Mouse (Mus musculus): ENCODE measurements around the gene Ncoa5. TPM values are rescaled to one million over a fixed set of nuclear protein-coding genes. Genes with fewer than 3 reads are reported as not detected.

Ncoa5 gene
- total RNA-seq (2014; rRNA removed), result 74.5 and 79.2 TPM in 2 replicates
- 54.3 and 65.5 TPM in 2 replicates for polyA plus RNA-seq (2015; fragmentation: Nextera tagmentation; extraction: Ambion mirVana)

DNA sequence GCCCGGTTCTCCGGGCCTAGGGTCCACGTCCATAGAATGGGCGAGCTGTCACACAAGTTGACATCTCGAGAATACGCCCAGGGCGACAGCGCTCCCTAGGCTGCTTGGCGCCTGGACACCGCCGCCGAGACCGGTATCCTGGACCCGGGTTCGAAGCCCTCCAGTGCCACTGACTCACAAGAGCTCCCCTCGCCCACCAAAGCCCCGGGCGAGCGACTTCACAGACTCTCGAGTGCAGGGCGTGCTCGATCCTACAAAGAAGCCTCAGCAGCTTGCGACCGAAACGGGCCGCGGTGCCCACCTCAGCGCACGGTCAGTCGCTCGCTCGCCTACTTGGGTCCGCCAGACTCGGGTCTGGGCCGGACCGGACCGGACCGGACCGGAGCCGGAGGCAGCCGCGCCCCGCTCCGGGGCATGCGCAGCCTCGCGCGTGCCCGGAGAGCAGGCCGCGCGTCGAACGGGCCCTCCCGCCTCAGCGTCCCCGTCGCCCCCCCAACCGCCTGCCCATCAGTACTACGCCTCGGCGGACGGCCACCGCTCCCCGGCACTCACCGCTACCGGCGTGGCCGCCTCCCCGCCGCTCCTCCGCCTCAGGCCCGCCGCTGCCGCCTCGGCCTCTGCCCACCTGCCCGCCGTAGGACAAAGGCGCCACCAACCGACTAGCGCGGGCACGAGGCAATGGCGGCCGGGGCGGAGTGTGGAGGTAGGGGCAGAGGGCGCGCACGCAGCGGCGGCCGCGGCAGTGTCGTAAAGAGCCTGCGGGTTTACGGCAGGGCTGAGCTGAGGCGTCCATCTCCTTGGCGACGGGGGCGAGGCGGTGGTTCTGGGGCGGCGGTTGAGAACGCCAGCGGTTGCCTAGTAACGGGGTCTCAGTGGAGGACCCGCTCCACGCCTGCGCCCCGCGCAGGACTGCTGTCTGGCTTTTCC lies at the start of gene Ncoa5:
Gene Ncoa5 (minus strand): TSS at position 737 of the 927 bp plus-strand sequence.
- Histone ChIP-seq H3K27me3 (ENCODE audit: insufficient read depth, low read length) (no peaks in the 10 kb centered on the region), H3K4me2 (ENCODE audit: low read depth, low read length, poor library complexity, severe bottlenecking) (peak within 1 kb of the TSS; percentile 66), H3K9ac (replicated peaks; ENCODE audit: low read length, poor library complexity, severe bottlenecking) (peak within 1 kb of the TSS; percentile 85), H3K36me3 (ENCODE audit: insufficient read depth, low read length) (no peaks in the 10 kb centered on the region), H3K4me3 (ENCODE audit: low read depth, low read length) (peak within 1 kb of the TSS; percentile 91), H3K27ac (ENCODE audit: low read depth, low read length) (peak within 1 kb of the TSS; percentile 91), H3K9me3 (ENCODE audit: low read length) (no peaks in the 10 kb centered on the region), H3K4me1 (ENCODE audit: insufficient read depth, low read length) (no peaks in the 10 kb centered on the region)
- TF ChIP-seq CTCF (IDR thresholded peaks at IDR 0.05), result peak; percentile 36
- WGBS, result under 1% methylated on average over 78 of the region's 111 CpGs
- ATAC-seq (ENCODE audit: low FRiP score), result peak; percentile 97
- peak; percentile 99 for DNase-seq (ENCODE audit: low spot score)

DNA sequence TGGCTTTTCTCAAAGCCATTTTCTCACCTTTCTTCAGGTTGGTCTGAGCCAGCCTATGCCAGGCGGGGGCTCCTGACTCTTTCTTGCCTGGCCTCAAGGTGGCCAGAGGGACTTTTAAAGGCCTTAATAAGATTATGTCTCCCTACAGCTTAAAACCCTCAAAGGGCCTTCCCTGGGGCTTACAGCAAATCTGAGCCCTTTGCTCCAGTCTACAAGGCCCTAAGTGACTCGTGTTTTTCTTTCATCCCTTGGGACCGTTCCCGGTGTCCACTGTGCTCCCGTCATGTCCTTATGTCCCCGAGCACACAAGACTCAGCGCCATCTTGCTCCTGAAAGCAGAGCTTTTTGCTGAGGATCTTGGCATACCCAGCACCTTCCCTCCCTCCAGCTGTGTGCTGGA lies 46.6 kb upstream of the Ncoa5 start:
- H3K4me1 ChIP-seq (ENCODE audit: insufficient read depth, low read length), result no peaks in the 10 kb centered on the region; the same call in 1 of the 2 replicates
- WGBS, result 14% methylated on average over 7 of the region's 7 CpGs
- H3K9me3 ChIP-seq (ENCODE audit: low read length), result no peaks in the 10 kb centered on the region
- TF ChIP-seq CTCF (IDR thresholded peaks at IDR 0.05), result no peak
- ATAC-seq (ENCODE audit: low FRiP score), result no peak
- no peaks in the 10 kb centered on the region for H3K27me3 ChIP-seq (ENCODE audit: insufficient read depth, low read length)
- no peak overlapping the region for H3K27ac ChIP-seq (ENCODE audit: low read depth, low read length)
- H3K36me3 ChIP-seq (ENCODE audit: insufficient read depth, low read length), result no peaks in the 10 kb centered on the region
- DNase-seq (ENCODE audit: low spot score), result no peak
- H3K4me3 ChIP-seq (ENCODE audit: low read depth, low read length), result no peak overlapping the region
- H3K4me2 ChIP-seq (ENCODE audit: low read depth, low read length, poor library complexity, severe bottlenecking), result no peak overlapping the region
- H3K9ac ChIP-seq (replicated peaks; ENCODE audit: low read length, poor library complexity, severe bottlenecking), result no peak overlapping the region

DNA sequence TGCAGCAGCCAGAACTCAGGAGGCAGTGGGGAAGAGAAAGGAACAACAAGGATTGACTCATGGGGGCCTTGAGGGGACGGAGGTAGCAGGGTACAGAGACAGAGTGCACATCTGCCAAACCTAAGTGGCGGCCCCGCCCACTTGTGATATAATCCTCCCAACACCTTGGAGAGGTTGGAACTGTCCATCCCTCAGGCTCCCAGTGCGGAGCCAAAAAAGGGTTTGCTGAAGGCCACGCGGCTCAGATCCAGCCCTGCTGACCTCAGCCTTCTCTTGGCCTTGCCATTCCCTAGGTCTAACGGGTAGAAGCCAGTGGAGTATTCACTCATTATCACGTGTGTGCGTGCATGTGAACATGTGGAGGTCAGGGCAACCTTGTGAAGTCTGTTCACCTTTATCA lies 46.0 kb upstream of the Ncoa5 start:
- Histone ChIP-seq H3K36me3 (ENCODE audit: insufficient read depth, low read length) (no peaks in the 10 kb centered on the region), H3K4me2 (ENCODE audit: low read depth, low read length, poor library complexity, severe bottlenecking) (no peak overlapping the region), H3K27ac (ENCODE audit: low read depth, low read length) (no peak overlapping the region), H3K9ac (replicated peaks; ENCODE audit: low read length, poor library complexity, severe bottlenecking) (no peak overlapping the region), H3K9me3 (ENCODE audit: low read length) (no peaks in the 10 kb centered on the region), H3K27me3 (ENCODE audit: insufficient read depth, low read length) (no peaks in the 10 kb centered on the region), H3K4me1 (ENCODE audit: insufficient read depth, low read length) (no peaks in the 10 kb centered on the region; the same call in 1 of the 2 replicates), H3K4me3 (ENCODE audit: low read depth, low read length) (no peak overlapping the region)
- no peak for ATAC-seq (ENCODE audit: low FRiP score)
- TF ChIP-seq CTCF (IDR thresholded peaks at IDR 0.05), result no peak
- no peak for DNase-seq (ENCODE audit: low spot score)
- WGBS, result 40% methylated on average over 9 of the region's 9 CpGs

DNA sequence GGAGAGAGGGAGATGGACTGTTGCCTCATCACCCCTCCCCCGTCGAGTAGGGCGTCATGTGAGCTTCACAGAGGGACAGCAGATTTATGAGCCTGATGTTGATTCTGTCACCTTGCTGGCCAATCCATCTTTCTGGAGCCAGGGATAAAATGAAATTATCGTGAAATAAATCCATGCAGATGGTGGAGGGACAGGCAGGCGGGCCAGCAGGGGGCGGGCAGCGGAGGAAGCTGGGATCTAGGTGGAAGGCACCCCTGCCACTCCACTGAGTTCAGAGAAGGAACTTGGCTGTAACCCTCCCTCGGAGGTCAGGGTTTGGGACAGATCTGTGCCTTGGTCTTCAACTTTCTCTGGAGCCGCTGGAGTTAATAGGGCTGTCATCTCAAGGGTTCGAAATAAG lies 43.9 kb upstream of the Ncoa5 start:
- no peak overlapping the region for H3K4me3 ChIP-seq (ENCODE audit: low read depth, low read length)
- peak; percentile 75 for TF ChIP-seq CTCF (IDR thresholded peaks at IDR 0.05)
- no peak overlapping the region for H3K9ac ChIP-seq (replicated peaks; ENCODE audit: low read length, poor library complexity, severe bottlenecking)
- DNase-seq (ENCODE audit: low spot score), result no peak
- H3K9me3 ChIP-seq (ENCODE audit: low read length), result no peaks in the 10 kb centered on the region
- no peaks in the 10 kb centered on the region for H3K36me3 ChIP-seq (ENCODE audit: insufficient read depth, low read length)
- no peak overlapping the region for H3K4me2 ChIP-seq (ENCODE audit: low read depth, low read length, poor library complexity, severe bottlenecking)
- WGBS, result 24% methylated on average over 10 of the region's 10 CpGs
- no peak overlapping the region for H3K27ac ChIP-seq (ENCODE audit: low read depth, low read length)
- no peak for ATAC-seq (ENCODE audit: low FRiP score)
- H3K4me1 ChIP-seq (ENCODE audit: insufficient read depth, low read length), result no peaks in the 10 kb centered on the region; the same call in 1 of the 2 replicates
- 0 out of 2 replicates have a peak, but pooled peaks cover 7% of the 10 kb centered on the region for H3K27me3 ChIP-seq (ENCODE audit: insufficient read depth, low read length)

DNA sequence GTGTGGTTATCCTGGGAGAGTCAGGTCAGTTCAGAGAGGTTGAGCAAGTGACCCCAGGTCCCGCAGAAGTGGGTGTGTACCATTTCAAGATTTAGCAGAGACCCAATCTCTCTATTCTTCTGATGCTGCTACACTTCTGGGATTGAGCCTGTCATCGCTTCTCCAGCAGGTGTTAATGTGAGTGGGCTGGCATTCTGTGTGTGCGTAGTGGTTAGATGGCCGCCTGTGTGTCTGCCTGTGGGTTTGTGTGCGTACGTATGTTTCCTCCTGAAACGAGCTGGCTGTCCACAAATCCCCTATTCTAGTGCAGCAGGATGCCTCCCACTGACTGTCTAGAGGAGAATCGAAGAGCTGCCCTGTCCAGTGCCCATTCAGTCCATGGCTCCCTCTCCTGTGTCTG lies 43.4 kb upstream of the Ncoa5 start:
- no peak overlapping the region for H3K9ac ChIP-seq (replicated peaks; ENCODE audit: low read length, poor library complexity, severe bottlenecking)
- H3K36me3 ChIP-seq (ENCODE audit: insufficient read depth, low read length), result no peaks in the 10 kb centered on the region
- H3K9me3 ChIP-seq (ENCODE audit: low read length), result no peaks in the 10 kb centered on the region
- peaks cover 7% of the 10 kb centered on the region; the same call in 1 of the 2 replicates for H3K27me3 ChIP-seq (ENCODE audit: insufficient read depth, low read length)
- H3K4me1 ChIP-seq (ENCODE audit: insufficient read depth, low read length), result no peaks in the 10 kb centered on the region; the same call in 1 of the 2 replicates
- no peak for TF ChIP-seq CTCF (IDR thresholded peaks at IDR 0.05)
- 67% methylated on average over 8 of the region's 8 CpGs for WGBS
- no peak overlapping the region for H3K4me2 ChIP-seq (ENCODE audit: low read depth, low read length, poor library complexity, severe bottlenecking)
- ATAC-seq (ENCODE audit: low FRiP score) (no peak), DNase-seq (ENCODE audit: low spot score) (no peak)
- no peak overlapping the region for H3K4me3 ChIP-seq (ENCODE audit: low read depth, low read length)
- H3K27ac ChIP-seq (ENCODE audit: low read depth, low read length), result no peak overlapping the region

DNA sequence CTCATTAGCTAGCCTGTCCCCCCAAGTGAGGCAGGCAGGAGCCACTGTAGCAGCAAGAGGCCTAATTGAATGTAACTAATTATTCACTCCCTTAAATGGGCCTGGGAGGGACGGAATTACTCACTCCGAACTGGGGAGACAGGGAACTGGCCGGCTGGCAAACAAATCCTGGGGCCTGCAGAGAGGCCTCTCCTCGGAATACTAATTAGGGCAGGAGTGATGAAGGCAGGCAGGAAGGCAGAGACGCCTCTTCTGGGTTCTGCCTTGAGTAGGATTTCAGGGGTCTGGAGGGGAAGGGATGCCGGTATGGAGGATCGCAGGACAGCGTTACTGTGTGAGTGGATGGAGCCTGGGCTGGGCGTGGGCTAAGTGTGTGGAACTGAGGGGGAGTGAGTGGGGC lies 42.4 kb upstream of the Ncoa5 start:
- Histone ChIP-seq H3K27ac (ENCODE audit: low read depth, low read length) (no peak overlapping the region), H3K27me3 (ENCODE audit: insufficient read depth, low read length) (peaks cover 7% of the 10 kb centered on the region; the same call in 1 of the 2 replicates)

More for the DNA sequence above, 42.4 kb upstream of the Ncoa5 start:
- H3K9ac ChIP-seq (replicated peaks; ENCODE audit: low read length, poor library complexity, severe bottlenecking), result no peak overlapping the region
- H3K36me3 ChIP-seq (ENCODE audit: insufficient read depth, low read length), result no peaks in the 10 kb centered on the region
- 20% methylated on average over 9 of the region's 9 CpGs for WGBS
- TF ChIP-seq CTCF (IDR thresholded peaks at IDR 0.05), result no peak
- no peak overlapping the region for H3K4me3 ChIP-seq (ENCODE audit: low read depth, low read length)
- H3K4me1 ChIP-seq (ENCODE audit: insufficient read depth, low read length), result no peaks in the 10 kb centered on the region; the same call in 1 of the 2 replicates
- H3K9me3 ChIP-seq (ENCODE audit: low read length), result no peaks in the 10 kb centered on the region
- no peak for ATAC-seq (ENCODE audit: low FRiP score)
- H3K4me2 ChIP-seq (ENCODE audit: low read depth, low read length, poor library complexity, severe bottlenecking), result no peak overlapping the region
- DNase-seq (ENCODE audit: low spot score), result peak; percentile 72
